Mouse (Mus musculus) spleen, embryonic (tissue): ENCODE data around the gene Tenm2.

ENCODE experiments used
- CTCF ChIA-PET: fragments of 350-600 bp; sonication (Branson Sonifier 250); formaldehyde crosslinking; loops from one replicate; lab custom pipeline; 2022; lab: Charles Lee

Gene Tenm2

DNA sequence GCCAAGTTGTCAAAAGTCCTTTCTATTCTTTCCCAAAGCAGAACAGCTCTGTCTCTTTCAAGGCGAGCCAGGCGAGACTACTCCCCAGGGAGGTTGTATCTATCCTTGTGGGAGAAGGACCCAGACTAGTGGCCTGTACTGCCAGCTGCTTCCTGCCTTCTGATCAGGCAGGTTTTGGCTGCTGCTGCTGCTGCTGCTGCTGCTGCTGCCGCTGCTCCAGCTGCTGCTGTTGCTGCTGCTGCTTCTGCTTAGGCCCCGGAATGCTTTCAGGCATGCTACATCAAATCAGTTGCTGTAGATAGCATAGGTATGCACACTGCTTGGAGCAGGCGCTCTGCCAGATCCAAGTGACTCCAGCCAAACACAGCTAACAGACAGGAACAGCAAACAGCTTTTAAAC, 1015.1 kb downstream of the Tenm2 start:
- CTCF ChIA-PET = no interaction called here

DNA sequence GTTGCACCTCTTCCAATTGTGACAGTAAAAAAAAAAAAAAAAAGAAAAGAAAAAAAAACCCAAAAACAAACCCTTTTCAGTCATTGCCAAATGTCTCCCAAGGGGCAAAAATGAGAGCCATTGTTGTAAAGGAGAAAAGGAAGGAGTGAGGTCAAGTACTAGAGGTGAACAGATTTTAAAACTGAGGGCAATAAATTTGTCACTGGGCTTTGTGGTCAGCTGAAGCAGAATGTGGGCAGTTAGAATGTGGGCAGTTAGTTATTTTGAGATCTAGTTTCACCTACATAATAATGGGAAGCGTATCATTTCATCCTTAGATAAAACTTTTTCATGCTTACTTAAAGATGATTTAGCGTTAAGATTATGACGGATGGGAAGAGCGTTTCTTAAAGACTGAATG, 1016.2 kb downstream of the Tenm2 start:
- CTCF ChIA-PET = no interaction called here

DNA sequence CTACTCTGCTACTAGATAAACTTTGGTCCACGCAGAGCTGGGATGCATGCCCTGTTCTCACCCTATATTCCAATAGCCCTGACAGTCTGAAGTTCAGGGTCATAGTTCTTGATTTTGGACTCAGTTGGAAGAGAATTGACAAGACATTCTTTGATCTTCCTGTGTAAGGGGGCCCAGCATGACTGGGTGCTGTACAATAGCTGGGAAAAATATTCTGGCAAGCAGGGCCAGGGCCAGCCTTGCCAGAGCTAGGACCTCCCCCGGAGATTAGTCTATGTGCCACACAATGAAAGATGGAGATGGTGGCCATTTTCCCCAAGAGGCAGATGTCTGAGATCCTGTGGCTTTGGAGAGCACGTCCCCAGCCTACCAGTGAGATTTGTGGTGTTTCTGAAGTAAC, 1021.2 kb downstream of the Tenm2 start:
- CTCF ChIA-PET = no interaction called here

DNA sequence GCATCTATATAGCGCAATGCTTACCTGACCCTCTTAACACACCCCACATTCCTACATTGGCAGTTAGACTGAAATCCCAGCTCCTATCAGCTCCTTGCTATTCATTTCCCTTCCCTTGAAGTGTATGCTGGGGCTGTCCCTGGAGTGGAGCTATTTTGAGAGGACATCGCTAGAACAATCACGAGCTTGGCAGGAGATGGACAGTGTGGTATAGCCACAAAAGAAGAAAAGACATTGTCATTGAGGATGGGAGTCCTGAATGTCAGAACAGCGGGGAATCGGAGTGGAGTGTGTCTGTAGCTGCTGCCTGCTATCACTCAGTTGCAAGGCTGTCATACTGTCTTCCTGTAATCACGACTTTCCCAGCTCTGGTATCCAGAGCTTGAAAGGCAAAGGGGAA, 1031.4 kb downstream of the Tenm2 start:
- CTCF ChIA-PET = no interaction called here

DNA sequence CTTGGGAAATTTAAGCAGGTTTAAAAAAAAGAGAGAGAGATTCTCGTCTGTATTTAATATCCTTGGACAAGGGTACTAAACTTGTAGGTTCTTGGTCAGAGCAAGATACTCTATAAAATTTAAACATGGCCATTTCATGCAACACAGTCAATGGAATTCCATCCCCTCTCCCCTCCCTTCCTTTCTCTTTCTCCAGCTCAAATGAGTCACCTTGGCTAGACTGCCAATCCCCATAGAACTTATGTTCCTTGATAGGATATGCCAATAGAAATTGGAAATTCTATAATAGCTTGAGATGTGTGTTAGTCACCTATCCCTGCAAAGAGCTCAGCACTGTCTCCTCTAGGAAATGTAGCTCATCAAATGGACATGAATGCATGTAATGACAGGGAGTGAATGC, 1031.9 kb downstream of the Tenm2 start:
- CTCF ChIA-PET = no interaction called here

DNA sequence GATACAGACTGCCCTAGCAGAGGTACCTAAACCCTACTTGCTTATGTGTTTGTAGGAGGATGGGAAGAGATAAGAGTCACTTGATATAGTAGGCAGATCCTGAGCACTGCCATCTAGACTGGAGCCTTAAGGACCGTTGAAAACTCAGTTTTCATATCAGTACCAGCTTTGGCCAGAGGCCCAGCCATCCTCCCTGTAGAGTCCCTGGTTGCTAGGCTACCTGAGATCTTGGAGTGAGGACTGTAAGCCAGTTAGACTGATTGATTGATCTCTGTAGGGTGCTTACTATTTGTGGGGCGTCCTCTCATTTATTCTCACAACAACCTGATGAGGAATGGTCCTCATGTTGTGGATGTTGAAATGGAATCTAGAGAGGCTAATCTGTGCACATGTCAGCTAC, 1041.4 kb downstream of the Tenm2 start:
- CTCF ChIA-PET = no interaction called here

DNA sequence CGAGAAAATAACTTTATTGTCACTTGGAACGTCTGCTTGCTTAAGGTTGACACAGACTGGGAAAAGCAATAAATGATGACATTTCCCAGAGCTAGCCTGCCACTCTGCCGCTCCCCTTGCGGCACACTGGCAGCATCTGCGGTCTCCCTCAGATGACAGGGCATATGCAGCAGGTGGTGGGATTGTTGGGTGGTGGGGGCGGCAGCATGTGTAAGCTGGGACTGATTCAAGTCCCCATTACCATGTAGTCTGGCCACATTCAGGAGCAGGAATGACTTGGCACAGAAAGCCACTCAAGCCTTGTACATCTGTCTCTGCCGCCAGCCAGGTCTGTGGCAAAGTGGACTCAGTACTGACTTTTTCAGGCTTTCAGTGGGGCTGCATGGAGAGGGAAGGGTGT, 1059.7 kb downstream of the Tenm2 start:
- CTCF ChIA-PET = no interaction called here

DNA sequence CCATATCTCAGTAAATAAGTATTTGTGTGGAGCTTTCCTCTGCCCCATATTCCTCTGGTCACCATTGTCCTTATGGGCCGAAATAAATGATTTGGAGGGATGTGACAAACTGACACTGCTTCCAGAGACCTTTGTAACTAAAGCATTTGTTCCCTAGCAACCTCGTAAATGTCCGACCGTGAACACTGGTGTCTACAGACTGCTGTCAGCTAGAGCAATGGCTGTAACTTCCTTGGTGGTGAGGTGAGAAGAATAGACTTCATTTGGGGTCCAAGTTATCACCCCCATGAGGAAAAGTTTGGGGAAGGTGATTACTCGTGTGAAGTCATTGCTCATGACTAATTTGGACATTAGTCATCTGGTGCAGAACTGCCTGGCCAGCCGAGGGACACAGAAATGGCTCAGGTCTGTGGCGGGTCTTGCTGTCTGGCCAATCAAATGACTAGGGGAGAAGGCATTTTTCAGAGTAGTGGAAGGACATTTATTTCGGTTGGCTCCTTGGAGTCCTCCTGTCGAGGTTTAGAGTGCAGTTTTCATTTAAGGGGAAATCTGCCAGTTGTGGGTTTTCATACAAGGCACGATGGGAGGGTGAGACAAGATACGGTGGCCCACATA, 1062.6 kb downstream of the Tenm2 start:
- CTCF ChIA-PET = no interaction called here

DNA sequence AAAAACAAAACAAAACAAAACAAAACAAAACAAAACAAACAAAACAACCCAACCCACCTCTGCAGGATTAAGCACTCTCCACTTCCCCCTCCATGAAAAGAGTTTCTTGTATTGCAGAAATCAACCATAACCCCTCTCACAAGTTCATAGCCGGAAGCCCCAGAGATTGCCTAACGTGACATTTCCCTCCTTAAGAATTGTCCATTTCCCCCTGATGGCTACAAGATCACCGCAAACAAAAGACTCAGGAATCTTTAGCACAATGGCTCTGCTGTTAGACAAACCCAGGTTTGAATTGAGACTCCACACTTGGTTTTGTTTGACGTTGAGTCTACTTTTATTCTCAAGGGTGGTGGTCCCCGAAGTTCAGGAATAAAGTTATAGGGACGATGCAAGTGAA, 1063.2 kb downstream of the Tenm2 start:
- CTCF ChIA-PET = no interaction called here

DNA sequence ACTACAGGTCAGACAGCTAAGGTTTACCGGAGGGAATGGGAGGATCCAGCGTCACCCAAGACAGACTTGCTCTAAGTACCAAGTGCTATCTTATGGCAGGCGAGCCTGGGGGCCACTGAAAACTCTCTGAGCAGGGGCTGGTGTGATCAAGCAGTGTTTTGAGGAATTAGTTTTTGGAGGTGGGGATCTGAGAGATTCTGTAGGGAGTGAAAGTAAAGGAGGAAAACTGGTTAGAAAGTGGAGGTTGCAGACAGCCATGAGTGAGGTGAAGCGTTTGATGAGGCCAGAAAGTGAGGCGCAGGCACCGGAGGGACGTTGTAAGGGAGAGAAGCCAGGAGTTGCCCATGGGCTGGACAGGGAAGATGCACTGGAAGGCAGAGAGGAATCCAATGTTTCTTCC, 1063.8 kb downstream of the Tenm2 start:
- CTCF ChIA-PET = no interaction called here

DNA sequence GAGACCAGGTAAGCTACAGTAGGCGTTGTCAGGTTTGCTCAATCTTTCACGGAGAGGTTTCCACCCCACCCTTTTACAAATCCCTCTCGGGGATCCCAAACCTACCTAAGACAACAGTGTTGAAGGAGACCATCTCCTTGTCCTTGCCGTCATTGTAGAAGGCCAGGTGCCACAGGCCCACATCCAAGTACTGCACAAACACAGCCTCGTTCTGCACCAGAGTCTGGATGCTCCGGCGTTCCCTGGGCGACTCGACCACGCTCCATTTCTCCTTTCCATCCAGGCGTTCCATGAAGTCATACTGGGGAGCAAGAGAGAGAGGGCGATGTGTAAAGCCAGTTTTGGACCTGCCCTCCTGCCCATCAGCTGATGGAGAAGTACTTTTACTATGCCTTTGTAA, 1064.5 kb downstream of the Tenm2 start:
- CTCF ChIA-PET = no interaction called here

DNA sequence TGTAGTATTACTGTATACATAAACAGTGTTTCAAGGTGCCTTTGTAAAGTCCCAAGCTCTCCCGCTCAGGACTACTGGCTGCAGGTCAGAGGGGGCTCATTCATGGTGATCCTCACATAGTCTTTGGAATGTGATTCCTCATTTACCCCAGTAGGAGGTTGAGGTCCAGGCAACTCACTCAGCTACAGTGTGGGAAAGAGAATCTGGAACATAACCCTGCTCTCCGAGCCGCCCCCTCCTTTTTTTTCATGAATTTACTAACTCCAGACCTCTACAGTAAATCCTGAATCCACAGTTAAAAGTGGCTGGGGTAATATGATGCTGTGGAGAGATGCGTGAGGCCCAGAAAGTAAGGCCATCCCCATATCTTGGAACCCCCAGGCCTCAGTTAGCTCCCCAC, 1066.0 kb downstream of the Tenm2 start:
- CTCF ChIA-PET = no interaction called here

DNA sequence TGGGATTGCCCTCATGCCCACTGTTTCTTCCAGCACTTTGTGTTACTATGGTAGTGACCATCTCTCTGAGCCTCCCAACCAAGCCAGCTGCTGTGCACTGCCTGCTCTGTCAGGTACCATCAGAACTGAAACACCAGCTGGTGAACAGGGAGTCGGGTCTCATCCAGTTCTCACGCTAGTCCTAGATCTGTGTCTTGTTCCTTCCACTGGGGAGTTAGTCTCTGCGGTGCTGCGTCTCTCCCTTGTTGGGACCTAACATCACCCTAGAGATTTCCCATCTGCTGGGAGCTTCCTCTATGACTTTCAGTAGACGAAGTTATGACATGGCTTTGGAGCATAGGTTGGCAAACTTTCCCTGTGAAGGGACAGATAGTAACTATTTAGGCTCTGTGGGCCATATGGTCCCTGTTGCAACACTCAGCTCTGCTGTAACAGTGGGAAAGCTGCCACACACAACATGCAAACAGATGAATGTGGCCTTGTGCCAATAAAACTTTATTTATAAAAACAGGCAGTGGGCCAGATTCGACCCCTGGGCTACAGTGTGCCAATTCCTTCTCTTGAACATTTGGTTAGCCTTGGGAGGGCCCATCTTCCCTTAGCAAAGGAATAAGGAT, 1066.7 kb downstream of the Tenm2 start:
- CTCF ChIA-PET = no interaction called here

DNA sequence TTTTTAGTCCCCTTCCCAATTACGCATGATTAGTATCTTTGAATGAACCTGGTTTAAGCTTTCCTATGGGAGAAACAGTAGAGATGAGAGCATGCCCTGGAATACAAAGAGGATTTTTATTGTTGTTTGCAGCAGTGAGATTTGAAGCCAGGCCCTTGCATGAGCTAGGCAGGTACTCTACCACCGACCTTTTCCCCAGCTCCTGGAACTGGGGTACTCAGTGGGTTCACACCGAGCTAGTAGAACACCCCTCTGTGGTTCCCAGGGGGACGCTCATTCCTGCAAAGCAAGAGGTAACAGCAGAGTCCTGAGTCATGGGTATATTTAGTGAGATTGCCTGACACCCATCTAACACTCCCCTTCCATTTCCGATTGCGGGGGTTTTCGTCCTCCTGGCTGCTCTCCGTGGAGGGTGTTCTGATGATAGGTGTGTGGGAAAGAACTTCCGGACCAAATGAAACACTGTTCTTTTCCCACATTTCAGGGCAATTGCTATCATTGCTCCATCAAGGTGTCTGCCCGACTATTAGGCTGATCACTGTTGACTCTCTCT, 1067.9 kb downstream of the Tenm2 start:
- CTCF ChIA-PET = no interaction called here

DNA sequence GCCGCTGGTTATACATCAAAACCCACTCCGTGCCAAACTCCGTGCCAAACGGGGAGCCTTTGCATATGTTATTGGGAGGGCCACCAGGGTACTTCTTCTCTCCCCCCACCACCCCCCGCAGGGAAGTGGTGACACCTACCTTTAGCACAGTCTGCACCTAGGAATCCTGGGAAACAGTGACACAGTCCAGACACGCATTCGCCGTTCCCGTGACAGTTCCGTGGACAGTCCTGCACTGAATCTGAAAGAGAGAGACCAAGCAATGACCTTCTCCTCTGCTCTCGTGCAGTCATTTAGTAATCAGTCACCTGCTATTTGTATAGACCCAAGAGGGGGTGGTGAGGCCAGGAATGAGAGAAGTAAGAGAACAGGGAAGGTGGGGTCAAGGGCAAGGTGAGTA, 1072.2 kb downstream of the Tenm2 start:
- CTCF ChIA-PET = no interaction called here

DNA sequence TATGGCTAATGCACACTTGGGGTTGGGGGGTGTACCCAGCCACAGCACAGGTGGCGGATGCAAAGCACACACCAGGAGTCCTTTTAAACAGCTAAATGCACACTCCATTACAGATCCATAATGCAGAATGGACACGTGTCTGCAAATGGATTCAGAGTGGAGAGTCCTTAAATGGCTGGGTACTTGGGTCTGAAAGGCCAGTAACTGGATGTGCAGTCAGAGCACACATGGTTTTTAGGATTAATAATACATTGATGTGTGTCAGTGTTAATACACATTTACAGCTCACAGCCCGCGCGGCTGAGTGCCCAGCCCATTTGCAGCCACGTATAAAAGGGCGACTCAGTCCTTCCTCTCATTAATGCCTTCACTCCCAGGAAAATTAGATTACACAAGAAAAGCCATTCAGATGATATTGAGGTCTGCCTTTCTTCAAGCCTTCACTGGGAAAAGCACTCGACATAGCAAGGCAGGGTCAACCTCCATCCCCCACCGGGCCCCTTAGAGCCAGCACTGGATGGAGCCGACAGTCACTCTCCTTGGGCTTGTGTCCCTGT, 1073.9 kb downstream of the Tenm2 start:
- CTCF ChIA-PET = no interaction called here

DNA sequence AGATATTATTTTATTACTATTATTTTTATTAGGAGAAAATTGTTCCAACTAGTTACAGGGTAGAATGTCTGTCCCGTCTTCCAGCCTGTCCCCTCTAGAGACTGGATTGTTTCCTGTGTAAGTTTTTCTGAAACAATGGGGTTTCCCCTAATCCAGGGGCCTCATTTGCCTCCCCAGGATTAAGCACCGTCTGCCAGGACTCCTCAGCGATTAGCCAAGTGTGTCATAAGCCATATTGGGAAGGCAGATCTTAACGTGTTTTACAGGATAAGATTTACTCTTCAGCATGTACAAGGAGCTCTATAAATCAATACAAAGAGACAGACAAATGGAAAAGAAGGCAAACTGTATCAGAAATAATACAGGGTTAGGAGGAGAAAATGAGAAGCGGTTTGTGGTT, 1082.3 kb downstream of the Tenm2 start:
- CTCF ChIA-PET = no interaction called here

DNA sequence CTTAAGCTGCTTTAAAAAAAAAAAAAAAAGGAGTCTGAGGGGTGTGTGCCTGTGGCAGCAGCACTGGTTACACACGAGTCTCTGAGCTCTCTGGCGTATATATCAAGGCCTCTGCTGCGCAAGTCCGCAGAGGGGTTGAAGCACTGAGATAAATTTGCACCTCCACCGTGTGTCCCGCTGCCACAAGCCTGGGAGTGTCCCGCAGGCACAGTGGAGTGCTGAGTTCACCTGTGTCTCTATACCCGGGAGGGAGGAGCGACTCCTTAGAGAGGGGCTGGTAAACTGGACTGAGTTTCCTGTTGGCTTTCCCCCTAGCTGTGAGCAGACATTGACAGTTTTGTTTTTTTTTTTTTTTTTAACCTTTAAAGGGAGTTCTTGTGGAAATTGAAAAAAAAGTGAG, 1082.8 kb downstream of the Tenm2 start:
- CTCF ChIA-PET = no interaction called here

DNA sequence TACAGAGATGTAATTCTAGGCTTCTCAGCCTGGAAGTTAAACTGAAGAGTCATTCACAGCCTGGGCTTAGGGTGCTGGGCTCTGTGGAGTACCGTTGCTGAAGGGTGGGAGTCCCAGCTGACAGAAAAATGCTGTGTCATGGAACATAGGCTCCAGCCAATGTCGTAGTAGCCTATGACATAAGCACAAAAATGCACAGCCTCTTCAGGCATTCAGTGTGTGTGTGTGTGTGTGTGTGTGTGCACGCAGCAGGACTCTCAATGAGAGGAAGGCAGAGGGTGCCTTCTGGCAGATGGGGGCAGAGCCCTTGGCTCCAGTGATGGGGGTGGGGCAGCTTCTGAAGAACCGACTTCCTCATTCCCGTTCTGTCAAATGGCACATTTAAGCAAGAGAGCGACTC, 1083.5 kb downstream of the Tenm2 start:
- CTCF ChIA-PET = no interaction called here

DNA sequence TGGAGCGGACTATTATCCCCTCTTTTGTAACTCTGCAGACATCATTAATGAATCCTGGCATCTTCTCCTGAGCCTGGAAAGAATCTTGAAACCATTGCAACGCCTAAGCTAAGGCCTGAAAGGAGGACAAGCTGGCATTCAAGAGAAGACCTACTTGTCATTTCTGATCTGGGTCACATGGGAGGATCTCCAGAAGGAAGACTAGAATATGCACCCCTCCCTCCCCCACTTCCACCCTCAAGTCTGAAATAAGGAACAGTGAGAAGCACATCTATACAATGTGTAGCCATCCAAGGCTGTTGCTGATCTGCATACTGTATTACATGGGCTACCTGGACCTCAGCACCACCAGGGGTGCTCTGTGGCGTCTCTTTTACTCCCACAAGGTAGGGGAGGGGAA, 1086.7 kb downstream of the Tenm2 start:
- CTCF ChIA-PET = no interaction called here

DNA sequence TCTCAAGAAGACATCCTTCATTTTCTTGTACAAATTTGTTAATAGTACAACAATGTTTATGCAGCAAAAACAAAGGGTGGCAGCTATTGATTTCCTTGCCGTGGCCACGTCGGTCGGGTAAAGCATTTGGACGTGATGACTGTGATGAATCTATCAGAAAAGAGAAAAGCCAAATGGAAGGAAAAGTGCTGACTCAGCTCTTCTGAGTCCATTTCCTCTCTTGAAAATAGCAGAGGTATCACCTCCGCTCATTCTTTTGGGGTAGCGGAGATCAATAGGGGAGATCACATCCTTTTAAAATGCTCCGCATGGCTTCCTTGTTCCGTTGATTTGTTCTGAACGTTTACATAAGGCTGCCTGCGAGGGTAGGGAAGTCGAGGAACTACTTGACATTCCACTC, 1090.7 kb downstream of the Tenm2 start:
- CTCF ChIA-PET = no interaction called here

DNA sequence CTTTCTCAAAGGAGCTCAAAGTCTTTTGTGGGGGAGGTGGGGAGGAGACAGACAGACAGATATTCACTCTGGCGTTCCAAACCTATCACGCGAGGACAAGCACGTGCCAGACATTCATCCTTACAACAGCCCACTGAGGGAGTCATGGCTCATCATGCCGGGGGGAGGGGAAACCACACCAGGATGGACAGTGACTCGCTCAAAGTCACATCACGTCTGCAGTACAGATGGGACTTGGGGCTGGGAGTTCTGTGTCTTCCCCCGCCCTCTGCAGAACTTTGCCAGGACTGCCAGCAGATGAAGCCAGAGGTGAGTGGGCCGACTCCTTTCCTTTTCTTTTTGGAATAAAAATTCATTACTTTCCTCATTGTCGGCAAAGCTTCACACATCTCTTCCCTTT, 1095.4 kb downstream of the Tenm2 start:
- CTCF ChIA-PET = no interaction called here

DNA sequence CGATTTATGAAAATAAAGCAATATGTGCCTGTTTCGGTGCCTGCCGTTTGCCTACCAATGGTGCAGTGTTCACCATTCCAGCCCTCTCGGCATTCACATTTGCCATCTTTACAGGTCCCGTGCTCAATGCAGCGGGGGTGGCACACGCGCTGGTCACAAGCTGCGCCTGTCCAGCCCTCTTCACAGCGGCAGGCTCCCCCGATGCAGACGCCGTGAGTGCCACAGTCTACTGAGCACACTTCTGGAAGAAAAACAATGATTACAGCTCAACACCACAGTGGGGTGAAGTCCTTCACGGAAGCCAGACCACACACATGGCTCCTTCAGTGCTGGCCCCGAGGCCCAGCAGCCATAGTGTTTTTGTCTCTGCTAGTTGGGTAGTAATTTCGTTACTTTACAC, 1096.2 kb downstream of the Tenm2 start:
- CTCF ChIA-PET = no interaction called here

DNA sequence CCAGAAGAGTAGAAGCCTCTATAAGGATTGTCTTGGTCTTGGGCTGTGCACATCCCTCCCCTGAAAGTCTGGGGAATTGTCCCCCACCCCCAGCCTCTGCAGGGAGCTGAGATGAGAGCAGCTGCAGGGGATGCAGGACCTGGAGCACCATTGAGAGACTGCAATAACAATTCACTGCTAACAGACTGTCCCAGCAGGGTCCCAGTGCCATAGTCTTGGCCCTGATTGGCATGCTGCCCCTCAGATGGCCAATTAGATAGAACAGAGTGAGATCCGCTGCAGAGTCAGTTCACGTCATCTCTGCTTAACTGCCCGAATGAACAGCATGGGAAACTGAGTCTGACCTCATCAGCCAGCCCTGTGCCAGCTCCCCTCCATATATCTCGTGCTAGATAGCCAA, 1097.9 kb downstream of the Tenm2 start:
- CTCF ChIA-PET = no interaction called here
